Mouse (Mus musculus) ES-Bruce4 (cell line): ENCODE measurements around the gene Tubb3. TPM values are rescaled to one million over a fixed set of nuclear protein-coding genes. Genes with fewer than 3 reads are reported as not detected.

Experiments used
- H3K27ac ChIP-seq: 2 replicates; pipeline ENCODE4 v1.5.1; 2012; ENCODE audit warnings: low read length, inconsistent platforms; ENCODE audit not compliant: insufficient read depth
- H3K27me3 ChIP-seq: 2 replicates; pipeline ENCODE4 v1.6.1; 2012; ENCODE audit warnings: mild to moderate bottlenecking, low read length, inconsistent platforms; ENCODE audit not compliant: control insufficient read depth, poor library complexity, insufficient read depth, severe bottlenecking
- H3K36me3 ChIP-seq: 2 replicates; pipeline ENCODE4 v1.6.1; 2012; ENCODE audit warnings: inconsistent platforms, mild to moderate bottlenecking, low read length, moderate library complexity; ENCODE audit not compliant: control insufficient read depth, poor library complexity, insufficient read depth, severe bottlenecking
- H3K4me1 ChIP-seq: one replicate; pipeline ENCODE4 v1.8.1; 2011; ENCODE audit warnings: low read length; ENCODE audit not compliant: control insufficient read depth, insufficient read depth
- H3K4me3 ChIP-seq: 2 replicates; pipeline ENCODE4 v1.5.1; 2011; ENCODE audit warnings: low read depth, mild to moderate bottlenecking, low read length
- H3K9ac ChIP-seq: 2 replicates; pipeline ENCODE4 v1.6.1; 2012; ENCODE audit warnings: low read depth, mild to moderate bottlenecking, inconsistent platforms; ENCODE audit not compliant: poor library complexity, severe bottlenecking
- H3K9me3 ChIP-seq: replicated peaks from 2 replicates; pipeline ENCODE4 v1.6.1; 2012; ENCODE audit warnings: mild to moderate bottlenecking, low read length, inconsistent platforms; ENCODE audit not compliant: control insufficient read depth, poor library complexity, insufficient read depth, severe bottlenecking
- CTCF ChIP-seq: IDR thresholded peaks from one replicate; pipeline ENCODE4 v1.8.1; 2011; ENCODE audit warnings: low read depth, low read length
- EP300 ChIP-seq: IDR thresholded peaks from 2 replicates; pipeline ENCODE4 v1.6.1; 2011; ENCODE audit warnings: low read depth, low read length; ENCODE audit not compliant: insufficient read depth
- POLR2A ChIP-seq: IDR thresholded peaks from one replicate; pipeline ENCODE4 v1.8.1; 2011; ENCODE audit warnings: low read length; ENCODE audit not compliant: insufficient read depth
- polyA plus RNA-seq: library from polyadenylated mRNA; stranded (reverse); fragments of >200 nt; gene quantifications from 2 replicates; pipeline ENCODE4 v1.2.4, GENCODE M21; 2011; ENCODE audit warnings: low read depth; ENCODE audit not compliant: missing spikeins, insufficient read depth, insufficient read length

Tubb3 gene
- polyA plus RNA-seq, 1 experiment: 20.1 TPM

DNA sequence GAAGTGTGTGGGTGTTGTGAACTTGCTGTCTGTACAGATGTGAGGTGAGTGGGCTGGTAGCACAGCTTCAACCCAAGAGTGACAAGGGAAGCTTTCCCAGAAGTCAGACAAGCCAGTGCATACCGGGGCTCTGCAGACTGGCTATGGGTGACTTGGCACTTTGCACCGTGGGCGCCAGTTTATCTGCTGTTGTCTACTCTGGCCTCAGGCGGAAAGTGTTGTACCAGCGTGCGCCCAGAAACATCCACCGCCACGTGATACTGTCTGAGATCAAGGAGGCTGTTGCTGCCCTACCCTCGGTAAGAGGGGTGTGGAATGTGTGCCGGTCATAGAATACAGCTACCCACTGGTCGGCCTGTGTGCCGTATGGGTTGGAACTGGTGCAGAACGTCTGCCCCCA, 12.9 kb upstream of the Tubb3 start:
- H3K4me3 ChIP-seq: no peak overlapping the region
- H3K27me3 ChIP-seq: no peaks in the 10 kb centered on the region
- no peak overlapping the region for H3K9ac ChIP-seq
- H3K4me1 ChIP-seq: no peaks in the 10 kb centered on the region
- H3K27ac ChIP-seq: no peak overlapping the region
- TF ChIP-seq POLR2A (no peak), CTCF (no peak), EP300 (no peak)
- peaks cover 26% of the 10 kb centered on the region for H3K36me3 ChIP-seq
- no peaks in the 10 kb centered on the region for H3K9me3 ChIP-seq

- Histone ChIP-seq H3K36me3 (peaks cover 13% of the 10 kb centered on the region), H3K27ac (no peak overlapping the region), H3K4me3 (no peak overlapping the region), H3K9me3 (no peaks in the 10 kb centered on the region), H3K4me1 (no peaks in the 10 kb centered on the region), H3K9ac (no peak overlapping the region), H3K27me3 (no peaks in the 10 kb centered on the region)
- TF ChIP-seq EP300 (no peak), CTCF (no peak), POLR2A (no peak)
Measured at GRCm38 (mm10) chr8:123401936-123402335, 9.3 kb upstream of the Tubb3 start.

DNA sequence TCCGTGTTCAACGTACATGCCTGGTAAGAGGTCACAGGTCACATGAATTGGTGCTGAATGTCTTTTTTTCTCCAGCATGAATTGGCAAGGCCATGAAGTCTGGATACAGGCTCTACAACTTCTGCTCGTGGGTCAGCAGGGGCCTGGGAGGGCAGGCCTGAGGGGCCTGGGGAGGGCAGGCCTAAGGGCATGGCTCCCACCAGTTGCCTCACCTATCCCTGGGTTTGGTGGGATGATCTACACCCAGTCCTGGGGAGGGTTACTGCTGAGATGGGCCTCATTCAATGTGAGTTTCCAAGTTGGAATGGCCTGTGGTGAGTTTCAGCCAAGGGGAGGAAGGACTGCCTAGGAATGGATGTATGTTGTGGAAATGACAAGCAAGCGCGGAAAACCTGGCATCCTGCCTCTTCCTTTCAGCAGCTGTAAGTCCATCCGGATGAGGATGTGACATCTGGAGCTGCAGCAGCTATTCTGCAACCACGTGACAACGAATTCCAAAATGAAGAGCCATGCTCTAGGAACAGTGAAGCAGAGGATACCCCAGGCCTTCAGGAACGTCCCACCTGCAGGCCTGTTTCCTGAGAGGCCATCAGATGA, 8.4 kb upstream of the Tubb3 start:
- Histone ChIP-seq H3K36me3 (peaks cover 13% of the 10 kb centered on the region), H3K27ac (no peak overlapping the region), H3K4me3 (no peak overlapping the region), H3K4me1 (peaks cover 2% of the 10 kb centered on the region), H3K9me3 (no peaks in the 10 kb centered on the region), H3K9ac (no peak overlapping the region), H3K27me3 (no peaks in the 10 kb centered on the region)
- no peak for TF ChIP-seq POLR2A
- TF ChIP-seq EP300: no peak
- TF ChIP-seq CTCF: no peak

DNA sequence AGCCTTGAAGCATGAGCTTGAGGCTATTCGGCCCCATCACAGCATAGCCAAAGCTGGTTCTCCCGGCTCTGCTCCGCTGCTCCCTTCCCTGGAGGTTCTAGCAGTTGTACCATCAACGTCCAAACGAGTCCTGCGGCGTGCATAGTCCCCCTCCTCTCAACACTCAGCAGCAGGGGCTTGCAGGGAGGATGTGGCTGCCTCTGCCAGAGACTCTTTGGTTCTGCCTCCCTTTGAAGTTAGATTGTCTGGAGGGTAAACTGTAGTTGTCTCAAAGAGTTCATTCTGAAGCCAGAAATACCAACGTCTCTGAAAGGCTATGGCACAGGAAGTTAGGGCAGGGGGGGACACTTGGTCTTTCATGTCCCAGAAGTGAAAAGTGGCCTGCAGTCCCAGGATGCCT, 6.7 kb upstream of the Tubb3 start:
- H3K9ac ChIP-seq: no peak overlapping the region
- TF ChIP-seq POLR2A (no peak), EP300 (no peak), CTCF (no peak)
- H3K4me3 ChIP-seq: no peak overlapping the region
- H3K36me3 ChIP-seq: peaks cover under 1% of the 10 kb centered on the region; the same call in 1 of the 2 replicates
- no peak overlapping the region for H3K27ac ChIP-seq
- H3K4me1 ChIP-seq: peaks cover 4% of the 10 kb centered on the region
- no peaks in the 10 kb centered on the region for H3K27me3 ChIP-seq
- no peaks in the 10 kb centered on the region for H3K9me3 ChIP-seq

DNA sequence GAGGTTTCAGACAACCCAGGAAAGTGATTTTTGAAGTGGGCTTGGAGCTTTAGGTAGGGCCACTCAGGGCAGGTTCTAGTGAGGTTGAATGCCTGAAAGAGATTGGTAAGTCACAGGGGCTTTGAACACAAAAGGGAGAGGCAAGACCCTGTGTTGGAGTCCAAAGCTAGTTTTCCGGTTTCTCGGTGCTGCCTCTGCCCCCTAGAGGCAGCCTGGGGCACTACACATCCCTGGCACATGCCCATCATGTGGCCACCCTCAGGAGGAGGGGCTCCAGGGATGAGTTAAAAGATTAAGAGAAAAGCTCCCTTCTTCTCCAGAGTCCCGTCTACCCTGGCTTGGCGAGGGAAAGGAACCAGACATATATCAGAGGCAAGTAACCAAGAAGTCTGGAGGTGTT, 4.4 kb upstream of the Tubb3 start, which contains the start of gene Mc1r:
Mc1r (plus strand) TSS at position 322 of the 400 bp plus-strand sequence.
- H3K4me3 ChIP-seq: no peak within 1 kb of the TSS
- no peaks in the 10 kb centered on the region for H3K36me3 ChIP-seq
- H3K9me3 ChIP-seq: no peaks in the 10 kb centered on the region
- TF ChIP-seq POLR2A (no peak), EP300 (no peak), CTCF (peak; percentile 91)
- no peak within 1 kb of the TSS for H3K9ac ChIP-seq
- no peaks in the 10 kb centered on the region for H3K27me3 ChIP-seq
- H3K27ac ChIP-seq: no peak within 1 kb of the TSS
- H3K4me1 ChIP-seq: peaks cover 4% of the 10 kb centered on the region

DNA sequence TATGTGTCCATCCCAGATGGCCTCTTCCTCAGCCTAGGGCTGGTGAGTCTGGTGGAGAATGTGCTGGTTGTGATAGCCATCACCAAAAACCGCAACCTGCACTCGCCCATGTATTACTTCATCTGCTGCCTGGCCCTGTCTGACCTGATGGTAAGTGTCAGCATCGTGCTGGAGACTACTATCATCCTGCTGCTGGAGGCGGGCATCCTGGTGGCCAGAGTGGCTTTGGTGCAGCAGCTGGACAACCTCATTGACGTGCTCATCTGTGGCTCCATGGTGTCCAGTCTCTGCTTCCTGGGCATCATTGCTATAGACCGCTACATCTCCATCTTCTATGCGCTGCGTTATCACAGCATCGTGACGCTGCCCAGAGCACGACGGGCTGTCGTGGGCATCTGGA, 3.6 kb upstream of the Tubb3 start:
- Histone ChIP-seq H3K9ac (no peak overlapping the region), H3K27ac (no peak overlapping the region), H3K4me1 (peaks cover 4% of the 10 kb centered on the region), H3K9me3 (no peaks in the 10 kb centered on the region), H3K36me3 (no peaks in the 10 kb centered on the region), H3K4me3 (no peak overlapping the region), H3K27me3 (no peaks in the 10 kb centered on the region)
- TF ChIP-seq EP300: no peak
- TF ChIP-seq POLR2A: no peak
- no peak for TF ChIP-seq CTCF
